Mouse (Mus musculus) bone marrow, adult 2 months (tissue): Measurements from ENCODE around the gene Cckbr.

Experiments
- CTCF ChIP-seq: fragments of 200-500 bp; IDR thresholded peaks from 2 replicates; pipeline ENCODE4 v1.5.1; 2011; ENCODE audit warnings: low read length, control low read depth; ENCODE audit not compliant: control insufficient read depth, insufficient read depth
- POLR2A ChIP-seq: fragments of 200-500 bp; IDR thresholded peaks from 2 replicates; pipeline ENCODE4 v1.6.1; 2011; ENCODE audit warnings: low read depth, mild to moderate bottlenecking, control low read depth, low read length, borderline replicate concordance; ENCODE audit not compliant: control insufficient read depth

DNA sequence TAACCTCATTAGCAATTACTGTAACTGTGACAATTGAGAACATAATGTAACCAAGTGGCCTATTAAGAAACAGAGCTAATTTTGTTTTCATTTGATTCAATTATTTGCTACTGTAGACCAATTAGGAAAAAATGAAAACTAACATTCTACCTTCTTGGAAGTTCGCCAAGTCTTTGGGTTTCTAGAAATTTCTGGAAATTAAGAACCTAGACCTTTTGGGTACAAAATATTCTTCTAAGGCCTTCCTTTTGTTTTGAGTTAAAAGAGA lies 51.8 kb downstream of the Cckbr start:
- TF ChIP-seq POLR2A, result no peak
- no peak for TF ChIP-seq CTCF
